Comparison of ENCODE assay signal across 8 mouse cellular contexts in the genomic region with DNA sequence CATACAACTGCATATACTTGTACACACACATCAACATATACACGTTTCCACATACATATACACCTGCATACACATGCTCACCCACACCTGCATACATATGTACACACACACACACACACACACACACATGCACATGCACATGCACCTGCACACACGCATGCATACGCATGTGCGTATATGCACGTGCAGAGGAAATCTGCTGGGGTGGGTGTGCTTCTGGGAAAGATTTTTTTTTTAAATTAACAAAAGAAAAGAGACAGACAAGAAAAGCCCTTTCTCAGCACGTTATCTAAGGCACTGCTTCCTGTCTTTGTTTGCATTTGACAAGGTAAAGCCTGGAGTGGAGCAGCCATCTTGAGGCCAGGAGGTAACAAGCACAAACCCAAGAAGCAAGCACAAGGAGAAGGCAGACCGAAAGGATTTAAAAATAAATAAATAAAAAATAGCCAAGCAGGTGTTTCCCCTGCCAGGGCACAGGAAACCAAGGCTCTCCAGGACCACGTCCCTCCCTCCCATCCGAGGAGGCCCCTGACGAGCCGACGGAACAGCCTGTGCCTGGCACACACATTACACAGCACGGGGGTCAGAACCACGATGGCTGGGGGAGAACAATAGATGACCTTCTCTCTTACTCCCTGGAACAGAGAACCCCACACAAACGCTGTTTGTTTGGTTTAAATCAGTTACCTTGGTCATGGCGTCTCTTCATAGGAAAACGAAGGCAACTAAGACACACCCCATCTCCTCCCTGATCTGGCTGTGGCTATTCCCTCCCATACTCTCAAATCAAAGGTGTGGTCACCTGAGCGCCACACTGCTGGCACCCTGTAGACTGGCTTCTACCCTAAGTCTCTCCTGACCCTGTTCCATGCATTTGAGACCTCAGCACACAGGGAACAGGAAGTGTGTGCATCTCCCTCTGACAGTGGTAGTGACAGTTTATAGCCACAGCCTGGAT. TPM values are rescaled to one million over a fixed set of nuclear protein-coding genes. Genes with fewer than 3 reads are reported as not detected.
DNase-seq lines count a peak whose midpoint lies in the region; ATAC-seq and TF ChIP-seq lines count a peak whose summit lies in the region.
"Had no signal": no experiment of that assay in that cellular context is flagged by ENCODE, and none has a peak within 500 bp of the region (broad histone marks: within the 10 kb centered on the region; RNA-seq: fewer than 3 reads in every experiment).

No protein-coding gene starts in this region.

- no peak for DNase-seq in kidney, postnatal 0 days (ENCODE audit: low spot score)
- no peak for DNase-seq in kidney, adult 18-20 months
- DNase-seq in layer of hippocampus, adult 9-10 months (ENCODE audit: low spot score) = no peak
- no peak for DNase-seq in adrenal gland, postnatal 10 days

- no peak for TF ChIP-seq CTCF in kidney, postnatal 0 days (IDR thresholded peaks at IDR 0.05; ENCODE audit: low read depth)

- H3K9ac ChIP-seq in kidney, postnatal 0 days (ENCODE audit: low read depth, low read length) = no peak overlapping the region
- H3K9ac ChIP-seq in hindbrain, embryonic 12.5 days = no peak overlapping the region
- H3K9ac ChIP-seq in neural tube, embryonic 15.5 days (replicated peaks) = no peak overlapping the region
- H3K9ac ChIP-seq: limb, embryonic 15.5 days had no signal

- ATAC-seq in kidney, postnatal 0 days (replicated peaks; ENCODE audit: low FRiP score, low read depth) = no peak
- ATAC-seq in hindbrain, embryonic 12.5 days (ENCODE audit: low FRiP score) = no peak
- no peak for ATAC-seq in neural tube, embryonic 15.5 days (ENCODE audit: low FRiP score)

- peak overlapping the region; percentile 66 for H3K27ac ChIP-seq in kidney, postnatal 0 days
- peak overlapping the region; percentile 28; the same call in 1 of the 2 replicates for H3K27ac ChIP-seq in brown adipose tissue, adult 24 weeks (replicated peaks; ENCODE audit: low read depth, low read length)
- peak overlapping the region; percentile 48; the same call in 1 of the 2 replicates for H3K27ac ChIP-seq in hindbrain, embryonic 12.5 days
- peak overlapping the region; percentile 54 for H3K27ac ChIP-seq in neural tube, embryonic 15.5 days (replicated peaks)
- H3K27ac ChIP-seq: limb, embryonic 15.5 days had no signal

- H3K4me3 ChIP-seq in kidney, postnatal 0 days (replicated peaks; ENCODE audit: low read depth, low read length) = no peak overlapping the region
- no peak overlapping the region for H3K4me3 ChIP-seq in brown adipose tissue, adult 24 weeks (ENCODE audit: insufficient read depth, low read depth, low read length)
- no peak overlapping the region for H3K4me3 ChIP-seq in hindbrain, embryonic 12.5 days
- no peak overlapping the region for H3K4me3 ChIP-seq in neural tube, embryonic 15.5 days (replicated peaks)
- H3K4me3 ChIP-seq: limb, embryonic 15.5 days had no signal

- no peaks in the 10 kb centered on the region for H3K4me1 ChIP-seq in kidney, postnatal 0 days (replicated peaks; ENCODE audit: insufficient read depth, low read length)
- H3K4me1 ChIP-seq in brown adipose tissue, adult 24 weeks (ENCODE audit: control insufficient read depth, insufficient read depth, insufficient read length, low read length) = peaks cover 25% of the 10 kb centered on the region
- H3K4me1 ChIP-seq in hindbrain, embryonic 12.5 days = peaks cover 9% of the 10 kb centered on the region
- H3K4me1 ChIP-seq in neural tube, embryonic 15.5 days = peaks cover 26% of the 10 kb centered on the region
- H3K4me1 ChIP-seq: limb, embryonic 15.5 days had no signal

- WGBS in kidney, postnatal 0 days = 58% methylated on average over 18 of the region's 18 CpGs
- WGBS in hindbrain, embryonic 12.5 days = 66% methylated on average over 18 of the region's 18 CpGs
- WGBS in neural tube, embryonic 15.5 days = 65% methylated on average over 18 of the region's 18 CpGs

- no peak overlapping the region for H3K4me2 ChIP-seq in kidney, postnatal 0 days (ENCODE audit: low read length)
- H3K4me2 ChIP-seq in hindbrain, embryonic 12.5 days (replicated peaks) = no peak overlapping the region
- no peak overlapping the region for H3K4me2 ChIP-seq in neural tube, embryonic 15.5 days
- H3K4me2 ChIP-seq: limb, embryonic 15.5 days had no signal

- H3K9me3 ChIP-seq in kidney, postnatal 0 days (replicated peaks; ENCODE audit: low read length) = no peaks in the 10 kb centered on the region
- no peaks in the 10 kb centered on the region for H3K9me3 ChIP-seq in hindbrain, embryonic 12.5 days (replicated peaks)
- no peaks in the 10 kb centered on the region for H3K9me3 ChIP-seq in neural tube, embryonic 15.5 days (replicated peaks)
- H3K9me3 ChIP-seq: limb, embryonic 15.5 days had no signal

- H3K36me3 ChIP-seq in kidney, postnatal 0 days (ENCODE audit: insufficient read depth, low read length) = no peaks in the 10 kb centered on the region
- no peaks in the 10 kb centered on the region for H3K36me3 ChIP-seq in hindbrain, embryonic 12.5 days
- H3K36me3 ChIP-seq in neural tube, embryonic 15.5 days = no peaks in the 10 kb centered on the region
- H3K36me3 ChIP-seq: limb, embryonic 15.5 days had no signal

- H3K27me3 ChIP-seq in kidney, postnatal 0 days (ENCODE audit: insufficient read depth, low read length) = no peaks in the 10 kb centered on the region
- no peaks in the 10 kb centered on the region for H3K27me3 ChIP-seq in hindbrain, embryonic 12.5 days
- H3K27me3 ChIP-seq in neural tube, embryonic 15.5 days (replicated peaks) = no peaks in the 10 kb centered on the region
- H3K27me3 ChIP-seq: limb, embryonic 15.5 days had no signal

RNA-seq across cellular contexts. Expression of a gene that starts 39.4 kb away (rescaled TPM):
- 11.0 and 12.0 TPM in 2 replicates for polyA plus RNA-seq in kidney, postnatal 0 days (2015; fragmentation: Nextera tagmentation; extraction: Ambion mirVana)
- 6.1 TPM in 2 replicates for polyA plus RNA-seq in brown adipose tissue, adult 24 weeks (2012; ENCODE audit: insufficient read depth, insufficient read length, missing spikeins)
- 34.2 and 36.9 TPM in 2 replicates for polyA plus RNA-seq in hindbrain, embryonic 12.5 days (2016; fragmentation: Nextera tagmentation; extraction: Ambion mirVana)
- polyA plus RNA-seq in neural tube, embryonic 15.5 days (2015; fragmentation: Nextera tagmentation; extraction: Ambion mirVana) = 34.3 and 38.2 TPM in 2 replicates
- 10 to 100 TPM; 18.1 to 22.3 TPM for total RNA-seq in adrenal gland, postnatal 10 days (2021)
